Mouse (Mus musculus) lung, embryonic 14.5 days (tissue): Measurements from ENCODE around the gene Clec11a. TPM values are rescaled to one million over a fixed set of nuclear protein-coding genes. Genes with fewer than 3 reads are reported as not detected.
"Not testable (repeated sequence)": the region's sequence is repeated elsewhere in the genome, so short reads cannot be mapped to it uniquely, and the experiment has no call there.

Experiments
- ATAC-seq: fragments of 200-750 bp; cut with Nextera tagmentation; 2 replicates; pipeline ENCODE4 v1.8.0; 2017; ENCODE audit warnings: mild to moderate bottlenecking, moderate TSS enrichment, moderate library complexity; ENCODE audit not compliant: insufficient read depth
- DNase-seq: peaks from one replicate; pipeline ENCODE4 v3.0.0-alpha.2; 2015
- H3K27ac ChIP-seq: fragments of 300-500 bp; sonication (generic); 2 replicates; pipeline ENCODE4 v1.5.1; 2014; ENCODE audit warnings: low read depth, mild to moderate bottlenecking, moderate library complexity
- H3K27me3 ChIP-seq: fragments of 300-500 bp; sonication (generic); 2 replicates; pipeline ENCODE4 v1.6.1; 2014; ENCODE audit warnings: low read length, control low read depth; ENCODE audit not compliant: insufficient read depth
- H3K36me3 ChIP-seq: fragments of 300-500 bp; sonication (generic); 2 replicates; pipeline ENCODE4 v1.6.1; 2014; ENCODE audit warnings: control low read depth; ENCODE audit not compliant: insufficient read depth
- H3K4me1 ChIP-seq: fragments of 300-500 bp; sonication (generic); 2 replicates; pipeline ENCODE4 v1.6.1; 2014; ENCODE audit warnings: antibody characterized with exemption, control low read depth; ENCODE audit not compliant: insufficient read depth
- H3K4me2 ChIP-seq: fragments of 300-500 bp; sonication (generic); 2 replicates; pipeline ENCODE4 v1.6.1; 2014; ENCODE audit warnings: mild to moderate bottlenecking
- H3K4me3 ChIP-seq: fragments of 300-500 bp; sonication (generic); 2 replicates; pipeline ENCODE4 v1.5.1; 2014; ENCODE audit warnings: low read depth, low read length
- H3K9ac ChIP-seq: fragments of 300-500 bp; sonication (generic); 2 replicates; pipeline ENCODE4 v1.6.1; 2014
- H3K9me3 ChIP-seq: fragments of 300-500 bp; sonication (generic); 2 replicates; pipeline ENCODE4 v1.6.1; 2016; ENCODE audit warnings: low read depth, low read length, control low read depth
- CTCF ChIP-seq: IDR thresholded peaks from 2 replicates; pipeline ENCODE4 v1.5.1; 2016; ENCODE audit warnings: antibody characterized with exemption, low read depth
- WGBS: fragments of 180-500 bp; shearing (Covaris S2); extraction: QIAGEN DNeasy Blood & Tissue Kit; methylation state at CpG from one replicate; pipeline ENCODE4 v1.1.7; 2014; 5-methylcytosine and 5-hydroxymethylcytosine counted together
- polyA plus RNA-seq: library from polyadenylated mRNA; unstranded; fragments of >200 nt; fragmentation: Nextera tagmentation; extraction: Ambion mirVana; gene quantifications from 2 replicates; pipeline ENCODE4 v1.2.1, GENCODE M21; 2014

Gene Clec11a
- polyA plus RNA-seq, 1 experiment from 2014 or later: 1.8 TPM

- peak overlapping the region; percentile 72 for H3K4me3 ChIP-seq
- ATAC-seq (no peak), DNase-seq (peak; percentile 9)
- H3K27ac ChIP-seq: peak overlapping the region; percentile 90
- no peaks in the 10 kb centered on the region for H3K36me3 ChIP-seq
- peak overlapping the region; percentile 88 for H3K4me2 ChIP-seq
- no peaks in the 10 kb centered on the region for H3K9me3 ChIP-seq
- H3K9ac ChIP-seq: peak overlapping the region; percentile 91
- peaks cover 10% of the 10 kb centered on the region; the same call in 1 of the 2 replicates for H3K4me1 ChIP-seq
- TF ChIP-seq CTCF: no peak
- no peaks in the 10 kb centered on the region for H3K27me3 ChIP-seq
- 79% methylated on average over 14 of the region's 14 CpGs for WGBS
These were observed 3.1 kb downstream of the Clec11a start for GRCm38 (mm10) chr7:44303346-44304340.

DNA sequence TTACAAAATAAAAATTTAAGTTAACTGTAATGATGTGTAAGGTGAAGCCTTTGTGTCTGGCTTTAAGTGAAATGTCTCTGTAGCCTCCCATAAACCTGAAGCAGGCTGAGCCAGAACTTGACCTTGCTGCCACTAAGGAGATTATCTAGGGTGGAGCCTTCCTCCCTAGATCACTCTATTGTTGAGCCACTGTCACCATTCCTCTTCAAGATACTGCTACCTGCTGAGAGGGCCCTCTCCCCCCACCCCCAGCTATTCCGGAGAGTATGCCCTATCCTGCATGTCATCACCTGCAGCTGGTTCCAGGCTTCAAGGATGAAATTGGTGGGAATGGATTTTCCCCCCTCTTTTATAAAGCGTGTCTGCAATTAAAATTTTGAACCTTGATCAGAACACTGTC lies 9.2 kb downstream of the Clec11a start:
- WGBS: 71% methylated on average over 2 of the region's 2 CpGs
- DNase-seq, H3K4me2 ChIP-seq, H3K9ac ChIP-seq, ATAC-seq, H3K9me3 ChIP-seq, H3K27ac ChIP-seq, H3K27me3 ChIP-seq, H3K4me1 ChIP-seq, H3K4me3 ChIP-seq, H3K36me3 ChIP-seq: not testable (repeated sequence)

GRCm38 (mm10) chr7:44291418-44291817 lies 15.3 kb downstream of the Clec11a start:
- ATAC-seq (no peak), DNase-seq (no peak)
- Histone ChIP-seq H3K27me3 (no peaks in the 10 kb centered on the region), H3K27ac (no peak overlapping the region), H3K9me3 (no peaks in the 10 kb centered on the region), H3K4me1 (no peaks in the 10 kb centered on the region), H3K36me3 (no peaks in the 10 kb centered on the region), H3K4me3 (no peak overlapping the region), H3K9ac (no peak overlapping the region), H3K4me2 (no peak overlapping the region)
- WGBS: 48% methylated on average over 4 of the region's 4 CpGs
- TF ChIP-seq CTCF: no peak

DNA sequence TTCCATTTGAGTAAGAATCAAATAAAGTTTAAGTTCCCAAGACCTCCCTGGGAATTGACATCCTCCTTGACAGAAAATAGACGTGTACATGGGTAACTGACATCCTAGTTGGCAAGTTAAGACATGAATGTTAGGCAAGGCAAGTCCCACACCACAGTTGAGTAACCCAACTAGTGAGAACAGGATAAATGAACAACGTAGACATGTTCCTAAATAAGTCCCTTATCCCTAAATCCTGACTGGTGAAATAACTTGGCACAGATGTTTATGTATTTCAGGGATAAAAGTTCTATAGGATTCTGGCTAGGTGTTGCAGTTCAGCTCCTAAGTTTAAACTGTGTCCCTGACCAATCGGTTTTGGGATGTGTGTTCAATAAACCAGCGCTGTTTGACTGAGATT lies 15.7 kb downstream of the Clec11a start:
- 77% methylated on average over 4 of the region's 4 CpGs for WGBS
- ATAC-seq: no peak

GRCm38 (mm10) chr7:44287760-44288159 lies 18.9 kb downstream of the Clec11a start:
- 47% methylated on average over 7 of the region's 7 CpGs for WGBS
- H3K36me3 ChIP-seq: no peaks in the 10 kb centered on the region
- ATAC-seq: no peak

More for the DNA sequence above, 15.7 kb downstream of the Clec11a start:
- H3K36me3 ChIP-seq: no peaks in the 10 kb centered on the region
- H3K9me3 ChIP-seq: no peaks in the 10 kb centered on the region
- no peaks in the 10 kb centered on the region for H3K27me3 ChIP-seq
- no peak overlapping the region for H3K9ac ChIP-seq
- H3K4me1 ChIP-seq: no peaks in the 10 kb centered on the region
- H3K4me2 ChIP-seq: no peak overlapping the region
- no peak overlapping the region for H3K4me3 ChIP-seq
- TF ChIP-seq CTCF: no peak
- H3K27ac ChIP-seq: no peak overlapping the region
- no peak for DNase-seq

DNA sequence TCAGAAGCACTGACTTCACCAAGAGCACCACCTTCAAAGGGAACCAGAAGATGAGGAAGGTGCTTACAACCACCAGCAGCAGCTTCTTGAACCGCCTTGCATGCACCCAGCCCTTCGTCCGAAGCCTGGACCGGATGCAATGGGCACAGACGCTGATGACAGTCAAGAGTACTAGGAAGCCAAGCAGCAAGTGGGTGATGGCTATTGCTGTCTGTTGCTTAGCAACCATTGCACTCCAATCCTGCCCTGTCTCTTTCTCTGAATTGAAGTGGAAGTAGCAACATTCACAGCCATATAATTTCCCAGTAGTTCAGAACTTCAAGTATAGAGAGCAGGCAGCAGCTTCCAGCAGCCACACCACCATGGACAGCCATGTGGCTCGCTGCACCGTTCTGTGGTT lies 25.1 kb downstream of the Clec11a start:
- H3K9me3 ChIP-seq: no peaks in the 10 kb centered on the region
- ATAC-seq (no peak), DNase-seq (no peak)
- no peak for TF ChIP-seq CTCF
- H3K27me3 ChIP-seq: no peaks in the 10 kb centered on the region
- H3K4me2 ChIP-seq: no peak overlapping the region
- H3K36me3 ChIP-seq: no peaks in the 10 kb centered on the region
- H3K4me1 ChIP-seq: no peaks in the 10 kb centered on the region
- H3K4me3 ChIP-seq: no peak overlapping the region
- H3K9ac ChIP-seq: no peak overlapping the region
- 64% methylated on average over 7 of the region's 7 CpGs for WGBS
- no peak overlapping the region for H3K27ac ChIP-seq

More at GRCm38 (mm10) chr7:44287760-44288159, 18.9 kb downstream of the Clec11a start:
- H3K9me3 ChIP-seq: no peaks in the 10 kb centered on the region
- no peak overlapping the region for H3K4me3 ChIP-seq
- no peaks in the 10 kb centered on the region for H3K27me3 ChIP-seq
- no peaks in the 10 kb centered on the region for H3K4me1 ChIP-seq
- no peak for TF ChIP-seq CTCF
- no peak for DNase-seq
- H3K27ac ChIP-seq: no peak overlapping the region
- no peak overlapping the region for H3K4me2 ChIP-seq
- no peak overlapping the region for H3K9ac ChIP-seq

DNA sequence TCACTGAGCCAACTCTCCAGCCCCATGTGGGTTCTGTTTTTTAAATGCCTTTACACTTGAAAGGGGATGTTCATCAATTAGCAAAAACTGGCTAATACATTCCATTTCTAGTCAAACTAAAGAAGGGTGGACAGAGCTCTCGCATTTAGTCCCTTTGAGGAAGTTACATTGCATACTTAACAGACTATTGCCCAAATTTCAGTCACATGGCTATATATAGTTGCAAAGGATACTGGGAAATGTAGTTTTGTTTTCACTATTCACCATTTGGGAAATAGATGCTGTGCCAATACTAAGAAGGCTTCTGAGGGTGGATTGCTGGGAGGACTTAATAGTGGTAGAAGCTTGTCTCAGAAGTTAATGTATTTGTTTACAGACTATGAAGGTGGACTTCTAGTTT lies 25.7 kb downstream of the Clec11a start:
- no peak for TF ChIP-seq CTCF
- Histone ChIP-seq H3K36me3 (no peaks in the 10 kb centered on the region), H3K9ac (no peak overlapping the region), H3K4me2 (no peak overlapping the region), H3K9me3 (no peaks in the 10 kb centered on the region), H3K4me3 (no peak overlapping the region), H3K27me3 (no peaks in the 10 kb centered on the region), H3K27ac (no peak overlapping the region), H3K4me1 (no peaks in the 10 kb centered on the region)
- DNase-seq: no peak
- WGBS: 58% methylated on average over 1 of the region's 1 CpGs
- no peak for ATAC-seq
